ENCODE assay signal across 10 mouse cellular contexts in genomic region chr19:38245361-38246176, GRCm38 (mm10). TPM values are rescaled to one million over a fixed set of nuclear protein-coding genes. Genes with fewer than 3 reads are reported as not detected.
DNase-seq lines count a peak whose midpoint lies in the region; ATAC-seq and TF ChIP-seq lines count a peak whose summit lies in the region.
"Had no signal": no experiment of that assay in that cellular context is flagged by ENCODE, and none has a peak within 500 bp of the region (broad histone marks: within the 10 kb centered on the region; RNA-seq: fewer than 3 reads in every experiment).

No protein-coding gene starts in this region.

- peak overlapping the region; percentile 4; the same call in 1 of the 2 replicates for H3K4me2 ChIP-seq in intestine, embryonic 14.5 days (ENCODE audit: low read length)
- H3K4me2 ChIP-seq in intestine, embryonic 16.5 days (ENCODE audit: low read depth, low read length), result no peak overlapping the region
- peak overlapping the region; percentile 34; the same call in 1 of the 2 replicates for H3K4me2 ChIP-seq in CH12.LX (ENCODE audit: insufficient read depth, low read depth, poor library complexity, severe bottlenecking)
- H3K4me2 ChIP-seq in forebrain, embryonic 16.5 days (ENCODE audit: low read length), result peak overlapping the region; percentile 28
- H3K4me2 ChIP-seq in midbrain, embryonic 12.5 days (replicated peaks), result no peak overlapping the region
- H3K4me2 ChIP-seq: liver, embryonic 13.5 days had no signal

- H3K9me3 ChIP-seq in intestine, embryonic 14.5 days (ENCODE audit: control insufficient read depth, low read length), result no peaks in the 10 kb centered on the region
- H3K9me3 ChIP-seq in intestine, embryonic 16.5 days (ENCODE audit: control insufficient read depth, low read length), result no peaks in the 10 kb centered on the region
- H3K9me3 ChIP-seq in CH12.LX (replicated peaks; ENCODE audit: low read length), result no peaks in the 10 kb centered on the region
- H3K9me3 ChIP-seq in forebrain, embryonic 16.5 days (ENCODE audit: control insufficient read depth, low read length), result no peaks in the 10 kb centered on the region
- H3K9me3 ChIP-seq in midbrain, embryonic 12.5 days, result no peaks in the 10 kb centered on the region
- H3K9me3 ChIP-seq: liver, embryonic 13.5 days had no signal

- 0 out of 2 replicates have a peak, but pooled peaks cover 3% of the 10 kb centered on the region for H3K4me1 ChIP-seq in intestine, embryonic 14.5 days (replicated peaks; ENCODE audit: control insufficient read depth, insufficient read depth, low read length)
- H3K4me1 ChIP-seq in intestine, embryonic 16.5 days (ENCODE audit: control insufficient read depth, insufficient read depth, low read length), result no peaks in the 10 kb centered on the region
- H3K4me1 ChIP-seq in CH12.LX (ENCODE audit: control insufficient read depth in 1 of 2, insufficient read depth in 2 of 2), result no peaks in the 10 kb centered on the region
- peaks cover 21% of the 10 kb centered on the region for H3K4me1 ChIP-seq in forebrain, embryonic 16.5 days (replicated peaks; ENCODE audit: control insufficient read depth, insufficient read depth, low read length)
- H3K4me1 ChIP-seq in midbrain, embryonic 12.5 days, result peaks cover 11% of the 10 kb centered on the region; the same call in 1 of the 2 replicates
- H3K4me1 ChIP-seq: liver, embryonic 13.5 days had no signal

- H3K27ac ChIP-seq in intestine, embryonic 14.5 days (ENCODE audit: low read depth), result no peak overlapping the region
- H3K27ac ChIP-seq in intestine, embryonic 16.5 days (ENCODE audit: low read length), result no peak overlapping the region
- H3K27ac ChIP-seq in CH12.LX (ENCODE audit: insufficient read depth, low read depth), result no peak overlapping the region
- H3K27ac ChIP-seq in forebrain, embryonic 16.5 days (ENCODE audit: low read length), result peak overlapping the region; percentile 88
- 0 out of 2 replicates have a peak overlapping the region, but pooled peaks have one; percentile 20 for H3K27ac ChIP-seq in midbrain, embryonic 12.5 days (replicated peaks)
- H3K27ac ChIP-seq: liver, embryonic 13.5 days had no signal

- in situ Hi-C loops in CH12.LX (cut with MboI; ENCODE audit: low pct_ligation_motif_present, low pct_unique_long_range_greater_than_20kb, low sequenced_read_pairs), result no loop called here

- ATAC-seq in intestine, embryonic 14.5 days (replicated peaks; ENCODE audit: low FRiP score, low TSS enrichment, low read depth), result no peak
- no peak for ATAC-seq in intestine, embryonic 16.5 days
- peak; percentile 56 for ATAC-seq in forebrain, embryonic 16.5 days
- ATAC-seq in midbrain, embryonic 12.5 days (ENCODE audit: low FRiP score, low read depth), result no peak

- no peak for TF ChIP-seq CTCF in CH12.LX (conservative IDR thresholded peaks at IDR 0.05 in 1 of 2, IDR thresholded peaks at IDR 0.05 in 1 of 2; ENCODE audit: low read depth in 2 of 2, low read length in 2 of 2)

- no peaks in the 10 kb centered on the region for H3K27me3 ChIP-seq in intestine, embryonic 14.5 days (replicated peaks; ENCODE audit: control insufficient read depth, insufficient read depth, low read length)
- no peaks in the 10 kb centered on the region for H3K27me3 ChIP-seq in intestine, embryonic 16.5 days (replicated peaks; ENCODE audit: control insufficient read depth, insufficient read depth, low read length)
- no peaks in the 10 kb centered on the region for H3K27me3 ChIP-seq in CH12.LX (replicated peaks)
- H3K27me3 ChIP-seq in forebrain, embryonic 16.5 days (replicated peaks; ENCODE audit: control insufficient read depth, insufficient read depth, low read length), result no peaks in the 10 kb centered on the region
- H3K27me3 ChIP-seq in midbrain, embryonic 12.5 days, result no peaks in the 10 kb centered on the region
- H3K27me3 ChIP-seq: liver, embryonic 13.5 days had no signal

- no peak overlapping the region for H3K4me3 ChIP-seq in intestine, embryonic 14.5 days (ENCODE audit: low read depth, low read length)
- no peak overlapping the region for H3K4me3 ChIP-seq in intestine, embryonic 16.5 days (ENCODE audit: low read length)
- no peak overlapping the region for H3K4me3 ChIP-seq in CH12.LX (replicated peaks in 1 of 3; ENCODE audit: low read depth in 2 of 3, low read length in 2 of 3, poor library complexity in 1 of 3)
- no peak overlapping the region for H3K4me3 ChIP-seq in forebrain, embryonic 16.5 days (replicated peaks; ENCODE audit: low read length)
- H3K4me3 ChIP-seq in midbrain, embryonic 12.5 days, result no peak overlapping the region
- H3K4me3 ChIP-seq: liver, embryonic 13.5 days had no signal

- no peak for DNase-seq in intestine, embryonic 14.5 days (ENCODE audit: low spot score)
- DNase-seq in CH12.LX (ENCODE audit: extremely low read depth), result no peak
- DNase-seq in lung, postnatal 10 days, result no peak
- DNase-seq in spleen, postnatal 14 days (ENCODE audit: low spot score in 2 of 2), result no peak
- no peak for DNase-seq in layer of hippocampus, postnatal 14 days (ENCODE audit: low spot score in 2 of 2)
- DNase-seq: liver, embryonic 13.5 days had no signal

- WGBS in intestine, embryonic 14.5 days, result 62% methylated on average over 10 of the region's 10 CpGs
- WGBS in intestine, embryonic 16.5 days, result 48% methylated on average over 10 of the region's 10 CpGs
- 15% methylated on average over 10 of the region's 10 CpGs for WGBS in forebrain, embryonic 16.5 days
- 76% methylated on average over 10 of the region's 10 CpGs for WGBS in midbrain, embryonic 12.5 days

- TF ChIP-seq RAD21 in CH12.LX (IDR thresholded peaks at IDR 0.05; ENCODE audit: low read depth, low read length), result no peak

- no peak for TF ChIP-seq EP300 in CH12.LX (IDR thresholded peaks at IDR 0.05; ENCODE audit: low read length)

- no peaks in the 10 kb centered on the region for H3K79me2 ChIP-seq in CH12.LX (replicated peaks; ENCODE audit: control insufficient read depth, extremely low read depth, insufficient read depth, poor library complexity, severe bottlenecking)

- H3K9ac ChIP-seq in intestine, embryonic 14.5 days (ENCODE audit: low read length), result no peak overlapping the region
- no peak overlapping the region for H3K9ac ChIP-seq in intestine, embryonic 16.5 days (ENCODE audit: low read depth, low read length)
- H3K9ac ChIP-seq in CH12.LX (ENCODE audit: insufficient read depth, low read depth), result no peak overlapping the region
- no peak overlapping the region for H3K9ac ChIP-seq in forebrain, embryonic 16.5 days (replicated peaks; ENCODE audit: low read depth, low read length)
- H3K9ac ChIP-seq in midbrain, embryonic 12.5 days (replicated peaks), result no peak overlapping the region
- H3K9ac ChIP-seq: liver, embryonic 13.5 days had no signal

- H3K36me3 ChIP-seq in intestine, embryonic 14.5 days (ENCODE audit: control insufficient read depth, insufficient read depth, low read length), result no peaks in the 10 kb centered on the region
- H3K36me3 ChIP-seq in intestine, embryonic 16.5 days (ENCODE audit: control insufficient read depth, insufficient read depth, low read length), result no peaks in the 10 kb centered on the region
- H3K36me3 ChIP-seq in CH12.LX (replicated peaks in 1 of 2; ENCODE audit: control insufficient read depth in 1 of 2, insufficient read depth in 1 of 2, low read length in 1 of 2), result no peaks in the 10 kb centered on the region
- H3K36me3 ChIP-seq in forebrain, embryonic 16.5 days (ENCODE audit: control insufficient read depth, insufficient read depth), result no peaks in the 10 kb centered on the region
- H3K36me3 ChIP-seq in midbrain, embryonic 12.5 days, result no peaks in the 10 kb centered on the region
- H3K36me3 ChIP-seq: liver, embryonic 13.5 days had no signal

- dilution Hi-C loops in CH12.LX (cut with MboI; ENCODE audit: extremely low pct_ligation_motif_present, extremely low pct_unique_long_range_greater_than_20kb, low sequenced_read_pairs), result no loop called here

- TF ChIP-seq POLR2A in CH12.LX (IDR thresholded peaks at IDR 0.05; ENCODE audit: low read depth, low read length), result no peak

TF ChIP-seq in CH12.LX, 34 proteins besides CTCF, POLR2A, EP300 and RAD21 (continues in another document):
- TF ChIP-seq MAFK (IDR thresholded peaks at IDR 0.05; ENCODE audit: insufficient replicate concordance, low read length), result no peak
- no peak for TF ChIP-seq ETS1 (conservative IDR thresholded peaks at IDR 0.05; ENCODE audit: low read depth, low read length)
- no peak for TF ChIP-seq KAT2A (IDR thresholded peaks at IDR 0.05; ENCODE audit: insufficient replicate concordance, low read length)
- no peak for TF ChIP-seq NELFE (IDR thresholded peaks at IDR 0.05; ENCODE audit: low read depth, low read length)
- no peak for TF ChIP-seq GABPA (IDR thresholded peaks at IDR 0.05; ENCODE audit: insufficient replicate concordance, low read depth, low read length)
- no peak for TF ChIP-seq PAX5 (IDR thresholded peaks at IDR 0.05; ENCODE audit: low read length)
- no peak for TF ChIP-seq ELF1 (IDR thresholded peaks at IDR 0.05; ENCODE audit: low read depth, low read length)
- no peak for TF ChIP-seq JUN (IDR thresholded peaks at IDR 0.05; ENCODE audit: insufficient read depth, low read depth, low read length)
- no peak for TF ChIP-seq NRF1 (IDR thresholded peaks at IDR 0.05; ENCODE audit: low read depth, low read length)
- TF ChIP-seq POLR2AphosphoS2 (IDR thresholded peaks at IDR 0.05; ENCODE audit: low read depth, low read length), result no peak
- TF ChIP-seq ZC3H11A (IDR thresholded peaks at IDR 0.05; ENCODE audit: low read depth, low read length), result no peak

RNA-seq across cellular contexts. Expression of gene Lgi1, which starts 18.8 kb away (rescaled TPM):
- 0.31 and 0.42 TPM in 2 replicates for polyA plus RNA-seq in intestine, embryonic 14.5 days (2014; fragmentation: Nextera tagmentation; extraction: Ambion mirVana)
- polyA plus RNA-seq in intestine, embryonic 16.5 days (2015; fragmentation: Nextera tagmentation; extraction: Ambion mirVana), result 0.46 and 0.51 TPM in 2 replicates
- total RNA-seq in CH12.LX (2012; rRNA removed) (0.04 TPM in 1 of 2 replicates, not detected in the other), CH12.LX (2014; rRNA removed) (0.11 and 0.20 TPM in 2 replicates)
- polyA plus RNA-seq in CH12.LX (2012; ENCODE audit: insufficient read length, low read depth), result 0.30 TPM in 1 of 2 replicates, not detected in the other
- polyA plus RNA-seq in forebrain, embryonic 16.5 days (2015; fragmentation: Nextera tagmentation; extraction: Ambion mirVana), result 15.5 and 19.1 TPM in 2 replicates
- polyA plus RNA-seq in midbrain, embryonic 12.5 days (2016; fragmentation: Nextera tagmentation; extraction: Ambion mirVana), result 3.6 and 4.1 TPM in 2 replicates
- total RNA-seq in layer of hippocampus, postnatal 14 days (2021), result 100 to 1,000 TPM; 155 to 168 TPM
- total RNA-seq: neutrophil, adult 5-6 weeks had no signal

RNA-seq across cellular contexts. Expression of gene Fra10ac1, which starts 21.6 kb away (rescaled TPM):
- polyA plus RNA-seq in intestine, embryonic 14.5 days (2014; fragmentation: Nextera tagmentation; extraction: Ambion mirVana), result 31.6 and 32.6 TPM in 2 replicates
- 29.6 and 33.6 TPM in 2 replicates for polyA plus RNA-seq in intestine, embryonic 16.5 days (2015; fragmentation: Nextera tagmentation; extraction: Ambion mirVana)
- 21.1 and 22.2 TPM in 2 replicates for total RNA-seq in CH12.LX (2012; rRNA removed)
- total RNA-seq in CH12.LX (2014; rRNA removed), result 21.6 and 24.9 TPM in 2 replicates
- polyA plus RNA-seq in CH12.LX (2012; ENCODE audit: insufficient read length, low read depth), result 50.4 and 60.5 TPM in 2 replicates
- polyA plus RNA-seq in forebrain, embryonic 16.5 days (2015; fragmentation: Nextera tagmentation; extraction: Ambion mirVana), result 54.7 and 56.8 TPM in 2 replicates
- 51.5 and 53.0 TPM in 2 replicates for polyA plus RNA-seq in midbrain, embryonic 12.5 days (2016; fragmentation: Nextera tagmentation; extraction: Ambion mirVana)
- 10 to 100 TPM; 16.4 to 18.1 TPM for total RNA-seq in layer of hippocampus, postnatal 14 days (2021)

Comparison
In these comparisons a context has a peak if more than half of its experiments do, and no peak if none do; other contexts are left out.
1. H3K4me2 ChIP-seq: peak in intestine, embryonic 14.5 days (single experiment), CH12.LX (single experiment) and forebrain, embryonic 16.5 days (single experiment); none in intestine, embryonic 16.5 days (single experiment) and midbrain, embryonic 12.5 days (single experiment).
2. H3K27ac ChIP-seq: peak in forebrain, embryonic 16.5 days (single experiment) and midbrain, embryonic 12.5 days (single experiment); none in intestine, embryonic 14.5 days (single experiment), intestine, embryonic 16.5 days (single experiment) and CH12.LX (single experiment).